Mouse (Mus musculus) heart, postnatal 10 days (tissue): ENCODE results near the gene Tmtc1. TPM values are rescaled to one million over a fixed set of nuclear protein-coding genes. Genes with fewer than 3 reads are reported as not detected.

Experiments used
- DNase-seq, 2 experiments: peaks; one replicate each; pipeline ENCODE4 v3.0.0; 2021
- intact Hi-C: fragments of 180-260 bp; cut with DNase I; formaldehyde crosslinking; loops from one replicate; pipeline ENCODE4 v1.15.1; 2025
- total RNA-seq, 2 experiments: library from RNA; stranded (reverse); gene quantifications; 2 replicates each; pipeline ENCODE4 v1.2.3; 2021

Gene Tmtc1
- total RNA-seq, 2 experiments from 2014 or later: 22.5 to 29.0 TPM

DNA sequence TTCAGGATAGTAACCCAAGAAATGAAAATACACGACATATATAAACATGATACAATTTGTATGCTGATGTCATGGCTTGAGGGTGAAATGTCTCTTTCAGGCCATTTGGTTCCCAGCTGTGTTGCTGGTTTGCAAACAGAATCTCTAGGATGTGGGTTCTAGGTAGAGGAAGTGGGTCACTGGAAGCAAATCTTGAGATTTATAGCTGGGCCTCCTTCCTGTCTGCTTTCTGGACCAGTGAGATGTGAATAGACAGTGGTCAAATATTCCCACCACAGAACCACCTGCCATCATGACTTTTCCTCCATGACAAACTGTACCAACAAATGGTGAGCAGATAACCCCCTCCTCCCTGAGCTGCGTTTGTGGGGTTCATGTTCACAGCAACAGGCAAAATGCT lies 186.4 kb downstream of the Tmtc1 start:
- no peak for DNase-seq
- intact Hi-C loops: no loop called here

DNA sequence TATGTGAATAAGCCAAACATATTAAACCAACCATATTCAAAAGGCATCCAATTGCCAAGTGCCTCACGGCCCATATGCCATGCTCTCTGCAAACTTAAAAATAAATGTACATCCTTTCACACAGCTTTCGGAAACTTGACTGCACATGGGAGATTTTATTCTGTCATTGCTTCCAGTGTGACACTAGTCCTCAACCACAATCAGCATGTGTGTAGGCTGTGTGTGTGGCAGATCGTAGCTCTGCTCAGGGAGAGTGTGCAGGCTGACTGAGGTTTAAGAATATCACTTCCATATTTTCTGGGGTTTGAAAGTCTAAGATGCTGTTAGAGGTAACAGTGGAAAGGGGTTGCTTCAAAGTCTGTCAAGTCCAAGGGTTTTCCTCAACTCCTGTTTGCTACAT lies 188.1 kb downstream of the Tmtc1 start:
- intact Hi-C loops: no loop called here

DNA sequence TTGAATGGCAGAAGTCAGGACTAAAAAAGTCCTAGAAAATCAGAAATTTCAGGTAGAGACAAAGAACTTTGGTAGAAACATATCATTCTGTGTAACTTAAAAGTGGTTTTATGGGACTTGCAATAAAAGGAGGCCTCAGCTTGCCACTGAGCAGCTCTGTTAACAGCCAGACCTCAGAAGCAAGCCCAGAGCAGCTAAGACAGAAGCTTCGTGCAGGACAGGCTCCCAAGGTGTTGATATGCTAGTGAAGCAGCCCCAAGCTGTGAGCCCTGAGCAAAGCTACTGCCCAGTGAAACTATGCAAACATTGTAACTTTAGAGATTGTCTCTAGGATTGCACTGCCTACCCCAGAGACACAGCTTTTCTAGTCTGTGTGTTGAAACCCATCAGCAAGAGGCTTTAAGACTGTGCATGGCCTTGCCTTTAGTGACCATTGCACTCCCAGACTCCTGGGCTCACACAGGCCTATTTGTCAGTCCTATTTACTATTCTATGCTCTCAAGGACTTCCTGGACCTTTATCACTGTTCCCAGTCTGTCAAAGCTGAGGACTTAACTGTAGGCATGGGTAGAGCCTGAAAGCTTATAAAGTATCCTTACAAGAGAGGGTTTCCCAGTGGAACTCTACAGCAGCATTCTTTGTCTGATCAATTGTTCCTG lies 188.7 kb downstream of the Tmtc1 start:
- DNase-seq: no peak
- intact Hi-C loops: no loop called here

More for the DNA sequence above, 188.1 kb downstream of the Tmtc1 start:
- DNase-seq: no peak

DNA sequence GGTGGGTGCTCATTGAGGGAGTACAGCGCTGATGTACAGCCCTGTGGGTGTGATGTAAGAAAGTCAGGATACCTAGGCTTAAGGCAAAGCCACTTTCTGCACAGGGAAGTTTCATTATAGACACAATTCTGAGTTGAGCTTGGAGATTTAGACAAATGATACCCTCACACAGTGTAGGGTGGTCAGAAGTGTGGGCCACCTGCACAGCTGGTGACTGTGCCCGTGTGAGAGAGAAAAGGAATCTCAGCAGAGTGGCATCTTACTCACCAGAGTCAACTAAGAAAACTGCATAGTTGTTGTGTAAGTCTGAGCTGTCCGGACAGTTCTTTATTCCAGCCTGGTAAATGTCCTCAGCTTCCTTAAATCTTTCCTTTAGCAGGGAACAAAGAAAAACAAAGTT lies 195.0 kb downstream of the Tmtc1 start:
- intact Hi-C loops: loop anchor here (2.0 to 5.0 kb wide), 2 partner anchors 440 to 663 kb away; no protein-coding TSS in a partner anchor
- no peak for DNase-seq

DNA sequence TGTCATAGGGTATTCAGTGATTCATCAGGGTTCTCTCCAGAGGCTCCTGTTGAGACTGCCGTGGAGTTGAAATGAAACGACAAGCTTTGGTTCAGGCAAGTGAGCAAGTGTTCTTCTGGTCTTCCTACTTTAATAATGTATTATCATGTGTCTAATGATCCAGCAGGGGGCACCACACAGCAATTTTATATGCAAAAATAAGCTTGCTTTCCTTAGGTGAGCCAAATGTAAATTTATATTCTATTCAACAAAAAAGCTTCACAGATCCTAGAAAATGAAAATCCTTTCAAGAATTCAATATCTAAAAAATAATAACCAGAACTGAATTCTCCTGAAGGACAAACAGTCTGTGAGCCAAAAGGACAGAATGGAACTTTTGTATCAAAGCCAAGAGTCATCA lies 195.6 kb downstream of the Tmtc1 start:
- intact Hi-C loops: loop anchor here (2.0 to 5.0 kb wide), 2 partner anchors 440 to 664 kb away; no protein-coding TSS in a partner anchor
- DNase-seq: peak; percentile 61 to 74

DNA sequence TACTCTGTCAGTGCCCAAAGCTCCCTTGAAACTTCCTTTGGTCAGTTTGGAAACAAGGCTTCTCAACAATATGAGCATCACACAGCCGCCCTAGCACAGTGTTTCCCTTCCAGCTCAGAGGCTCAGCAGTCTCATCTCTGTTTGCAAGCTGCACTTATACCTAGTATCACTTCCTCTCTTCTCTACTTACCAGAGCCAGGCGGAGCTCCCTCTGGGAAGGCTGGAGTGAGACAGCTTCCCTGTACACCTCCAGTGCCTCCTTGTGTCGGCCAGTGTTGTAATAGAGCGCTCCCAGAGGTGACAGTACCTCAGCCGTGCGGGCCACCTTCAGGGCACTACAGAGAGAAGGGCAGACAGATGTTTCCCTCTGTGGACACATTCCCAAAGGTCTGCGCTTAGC lies 197.6 kb downstream of the Tmtc1 start:
- DNase-seq: no peak

DNA sequence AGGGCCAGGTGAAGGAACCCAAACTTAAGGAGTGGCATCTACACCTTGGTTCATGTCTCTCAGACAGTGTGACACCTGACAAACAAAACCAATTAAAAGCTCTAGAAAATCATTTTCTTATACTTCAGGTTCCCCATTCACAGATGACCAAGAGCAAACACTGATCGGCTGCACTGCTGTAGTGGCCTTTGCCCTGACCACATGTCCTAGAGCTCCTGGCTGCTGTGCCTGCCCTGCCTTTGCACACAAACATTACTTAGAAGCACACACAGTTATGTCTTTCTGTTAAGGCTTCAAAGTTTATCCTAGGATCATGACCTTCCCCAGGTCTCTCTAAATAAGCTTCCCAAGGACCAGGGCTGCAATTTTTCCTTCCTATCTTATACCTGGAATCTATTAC lies 199.4 kb downstream of the Tmtc1 start:
- DNase-seq: no peak
- intact Hi-C loops: loop anchor here (2.0 to 5.0 kb wide), 2 partner anchors 508 to 667 kb away; no protein-coding TSS in a partner anchor

More for the DNA sequence above, 197.6 kb downstream of the Tmtc1 start:
- intact Hi-C loops: loop anchor here (5.0 kb wide), 1 partner anchor 666 kb away; no protein-coding TSS in a partner anchor

DNA sequence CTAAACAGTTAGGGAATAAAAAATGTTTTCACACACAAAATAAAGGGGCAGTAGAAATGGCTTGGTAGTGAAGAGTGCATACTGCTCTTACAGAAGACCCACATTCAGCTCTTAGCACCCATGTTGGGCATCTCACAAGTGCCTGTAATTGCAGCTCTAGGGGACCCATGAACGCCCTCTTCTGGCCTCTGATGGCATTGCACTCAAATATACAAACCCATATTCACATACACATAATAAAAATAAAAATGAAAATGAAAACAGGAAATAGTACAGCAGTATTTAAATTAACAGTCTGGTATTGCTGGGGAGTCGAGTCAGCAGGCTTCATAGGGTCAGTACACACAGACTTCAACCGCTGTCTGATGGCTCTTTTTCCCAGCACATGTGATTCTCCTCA lies 201.9 kb downstream of the Tmtc1 start:
- no peak for DNase-seq
- intact Hi-C loops: no loop called here

DNA sequence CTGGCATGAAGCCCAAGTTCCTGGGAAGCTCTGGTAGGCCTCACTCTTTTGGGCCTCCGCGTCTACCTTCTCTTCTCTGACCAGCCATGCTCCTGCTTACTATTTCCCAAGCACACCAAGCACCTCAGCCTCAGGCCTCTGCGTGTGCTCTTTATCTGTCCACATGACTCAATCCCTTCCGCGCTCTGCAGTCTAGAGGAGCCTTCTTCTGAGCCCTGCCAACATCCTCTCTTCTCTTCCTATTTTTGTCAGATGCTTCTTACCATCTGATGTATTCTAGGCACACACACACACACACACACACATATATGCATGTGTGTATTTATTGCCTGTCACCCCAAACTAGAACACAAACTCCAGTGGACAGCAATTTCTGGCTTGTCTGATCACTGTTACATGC lies 202.5 kb downstream of the Tmtc1 start:
- DNase-seq: no peak
- intact Hi-C loops: no loop called here

DNA sequence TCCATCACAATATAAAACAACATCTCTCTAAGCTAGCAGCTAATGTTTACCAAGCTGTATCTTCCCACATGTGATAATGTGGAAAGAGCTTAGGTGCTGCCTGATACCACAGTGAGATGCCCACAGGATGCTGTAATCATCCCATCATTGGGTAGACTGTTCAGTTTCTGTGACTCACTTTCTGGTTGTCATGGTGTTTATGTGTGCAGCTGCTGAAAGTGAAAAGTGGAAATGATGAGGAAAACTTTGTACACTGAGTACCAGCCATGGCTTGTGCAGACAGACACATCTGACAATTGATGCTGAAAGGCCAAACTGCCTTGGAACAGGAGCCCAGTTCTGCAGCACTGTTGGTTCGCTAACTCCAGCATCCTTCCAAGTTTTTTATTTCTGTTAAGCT lies 204.9 kb downstream of the Tmtc1 start:
- intact Hi-C loops: no loop called here
- no peak for DNase-seq

DNA sequence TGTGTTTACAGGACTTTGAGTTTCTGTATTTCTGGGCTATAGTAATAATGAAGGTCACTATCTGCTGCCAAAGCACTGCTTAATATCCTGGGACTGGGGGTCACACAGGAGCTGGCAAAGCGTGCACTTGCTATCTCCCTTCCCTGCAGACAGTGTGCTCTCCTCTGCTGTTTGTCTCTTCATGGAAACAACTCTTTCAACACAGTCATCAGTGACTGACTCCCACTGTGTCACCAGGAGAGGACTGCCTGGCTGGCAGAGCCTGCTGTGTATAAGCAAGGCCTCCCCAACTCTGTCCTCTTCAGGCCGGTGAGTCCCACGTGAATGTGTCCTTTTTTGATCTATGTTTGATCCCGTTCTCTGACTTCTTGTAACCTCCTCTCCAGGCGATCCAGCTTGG lies 206.7 kb downstream of the Tmtc1 start:
- peak in 1 of 2 experiments; percentile 15 for DNase-seq
- intact Hi-C loops: no loop called here

DNA sequence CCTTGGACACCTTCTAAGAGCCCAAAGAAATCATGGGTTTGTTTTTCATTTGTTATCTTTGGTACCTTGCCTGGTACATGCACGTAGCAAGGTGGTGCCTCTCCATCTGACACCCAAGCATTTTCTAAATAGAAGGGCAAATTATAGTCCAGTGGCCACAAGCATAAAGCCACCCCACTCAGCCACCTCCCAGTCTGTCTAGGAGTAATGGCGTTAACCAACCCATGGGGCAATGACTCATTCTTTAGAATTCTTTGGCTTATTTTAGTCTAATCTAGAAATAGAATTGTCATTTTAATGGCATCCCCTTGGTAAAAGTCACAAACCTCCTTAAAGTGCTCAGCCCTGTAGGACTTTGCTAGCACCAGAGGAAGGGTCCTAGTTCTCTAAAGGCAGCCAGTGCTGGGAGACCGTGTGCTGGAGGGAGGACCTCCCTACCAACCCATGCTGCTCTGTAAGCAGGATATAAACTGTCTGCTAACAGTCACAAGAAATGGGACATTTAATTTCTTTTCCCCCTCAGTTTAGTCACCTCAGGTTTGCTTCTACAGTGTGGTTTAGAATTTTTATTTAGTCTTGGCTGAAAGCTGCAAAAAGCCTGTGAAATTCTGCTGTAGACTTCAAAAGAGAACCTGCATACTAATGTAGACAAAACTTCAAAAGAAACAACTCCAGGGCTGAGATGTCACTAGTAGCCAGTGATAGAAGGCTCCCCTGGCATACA lies 209.9 kb downstream of the Tmtc1 start:
- DNase-seq: no peak
- intact Hi-C loops: loop anchor here (5.0 kb wide), 1 partner anchor 678 kb away; no protein-coding TSS in a partner anchor

DNA sequence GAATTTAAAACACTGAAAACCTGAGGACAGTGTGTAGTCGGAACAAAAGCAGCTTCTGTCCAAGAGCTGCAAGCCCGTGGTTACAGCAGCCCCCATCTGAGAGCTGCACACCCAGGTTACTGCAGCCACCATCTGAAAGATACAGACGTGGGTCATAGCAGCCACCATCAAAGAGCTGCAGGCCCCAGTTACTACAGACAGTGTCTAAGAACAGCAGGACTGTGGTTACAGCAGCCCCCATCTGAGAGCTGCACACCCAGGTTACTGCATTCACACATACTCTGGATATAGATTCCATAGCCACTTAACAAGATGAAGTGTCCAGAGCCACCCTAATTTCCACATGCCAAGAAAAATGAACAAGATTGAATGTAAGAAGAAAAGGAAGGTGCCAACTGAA lies 216.6 kb downstream of the Tmtc1 start:
- intact Hi-C loops: no loop called here

DNA sequence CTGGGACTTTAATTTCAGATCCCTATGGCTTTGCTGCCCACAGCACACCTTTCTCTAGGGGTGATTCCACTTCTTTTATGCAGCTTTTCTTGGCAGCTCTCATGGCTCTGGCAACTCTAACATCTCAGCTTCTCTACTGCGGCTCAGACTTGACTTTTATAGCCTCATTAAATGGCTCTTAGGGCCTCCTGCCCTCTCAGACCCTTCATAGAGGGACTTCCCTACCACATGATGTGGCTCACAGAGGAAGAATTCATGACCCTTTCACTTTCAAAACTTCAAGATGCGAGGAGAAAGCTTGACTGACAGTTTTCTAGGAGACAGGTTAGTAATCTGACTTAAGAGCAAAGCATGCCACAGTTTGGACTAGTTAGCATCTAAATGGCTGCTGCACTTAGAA lies 221.5 kb downstream of the Tmtc1 start:
- intact Hi-C loops: no loop called here

More for the DNA sequence above, 216.6 kb downstream of the Tmtc1 start:
- no peak for DNase-seq

DNA sequence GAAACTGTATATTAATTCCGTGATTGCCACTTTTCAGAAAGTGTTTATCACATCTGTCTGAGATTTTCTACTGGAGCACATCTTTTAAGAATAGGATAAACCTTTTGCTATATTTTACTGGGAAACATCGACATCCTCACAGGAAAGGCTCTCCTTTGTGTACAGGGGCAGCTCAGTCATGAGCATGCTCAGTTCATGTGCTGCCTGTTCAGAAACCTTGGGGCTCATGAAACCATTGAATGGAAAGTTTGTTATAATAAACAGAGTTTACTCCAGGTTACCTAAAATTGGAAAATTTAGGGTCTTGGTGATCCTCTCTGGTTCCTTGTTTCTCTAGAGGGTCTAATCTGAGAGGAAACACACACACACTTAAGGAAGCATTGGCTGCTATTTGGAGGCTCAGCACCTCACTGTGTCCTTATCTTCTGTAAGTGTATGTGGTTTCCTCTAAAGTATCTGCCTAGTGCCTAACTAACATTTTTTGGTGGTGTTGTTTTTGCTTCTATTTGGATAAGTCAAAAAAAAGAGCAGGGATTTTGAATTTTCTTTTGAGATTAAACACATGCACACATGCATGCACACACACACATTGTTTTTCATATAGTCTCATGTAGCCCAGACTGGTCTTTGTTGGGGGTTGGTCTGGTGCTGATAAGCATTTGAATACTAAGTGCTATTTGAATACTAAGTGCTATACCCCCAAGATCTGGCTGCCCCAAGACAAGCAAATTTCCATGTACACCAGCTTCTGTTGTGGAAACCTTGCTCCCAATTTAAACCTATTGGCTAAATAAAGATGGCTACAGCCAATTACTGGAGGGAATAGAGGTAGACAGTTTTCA lies 225.7 kb downstream of the Tmtc1 start:
- intact Hi-C loops: no loop called here
- DNase-seq: no peak

More for the DNA sequence above, 221.5 kb downstream of the Tmtc1 start:
- no peak for DNase-seq

DNA sequence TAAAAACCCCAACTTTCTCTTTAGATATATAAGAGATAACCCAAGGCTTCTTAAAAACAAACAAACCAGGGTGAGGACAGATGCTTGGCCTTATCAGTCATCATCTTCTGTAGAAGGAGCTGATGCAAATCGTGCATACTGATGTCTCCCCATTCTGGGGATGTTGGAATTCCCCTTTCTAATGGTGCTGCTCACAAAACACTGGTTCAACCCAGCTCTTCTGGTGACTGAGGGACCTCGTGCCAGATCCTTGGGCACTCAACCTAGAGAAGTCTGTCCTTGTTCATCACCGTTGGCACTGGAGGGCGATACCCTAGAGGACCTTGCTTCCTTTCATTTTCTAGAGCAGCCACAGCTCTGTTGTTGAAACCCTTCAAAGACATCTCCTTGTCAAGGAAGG lies 227.4 kb downstream of the Tmtc1 start:
- no peak for DNase-seq
- intact Hi-C loops: no loop called here

DNA sequence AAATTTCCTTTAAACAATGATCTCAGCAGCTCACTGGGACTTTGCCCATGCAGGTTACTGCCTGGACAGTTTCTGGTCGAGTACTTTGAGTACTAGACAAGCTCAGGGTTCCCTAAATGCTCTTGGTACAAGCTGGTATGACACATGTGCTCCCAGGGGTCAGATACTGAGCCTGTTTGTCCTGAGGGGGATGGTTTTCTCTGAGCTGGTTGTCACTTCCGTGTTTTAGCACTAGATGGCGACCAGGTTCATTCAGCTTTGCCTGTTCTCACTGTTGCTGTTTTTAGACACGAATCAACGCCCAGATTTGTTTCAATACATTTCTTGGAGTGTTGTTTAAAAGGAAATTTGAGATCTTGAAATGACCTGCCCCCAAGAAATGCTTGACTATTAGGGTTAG lies 229.4 kb downstream of the Tmtc1 start:
- intact Hi-C loops: loop anchor here (1.0 to 5.0 kb wide), 2 partner anchors 683 to 699 kb away; partner anchors contain the start of gene Caprin2
- peak; percentile 65 to 75 for DNase-seq

DNA sequence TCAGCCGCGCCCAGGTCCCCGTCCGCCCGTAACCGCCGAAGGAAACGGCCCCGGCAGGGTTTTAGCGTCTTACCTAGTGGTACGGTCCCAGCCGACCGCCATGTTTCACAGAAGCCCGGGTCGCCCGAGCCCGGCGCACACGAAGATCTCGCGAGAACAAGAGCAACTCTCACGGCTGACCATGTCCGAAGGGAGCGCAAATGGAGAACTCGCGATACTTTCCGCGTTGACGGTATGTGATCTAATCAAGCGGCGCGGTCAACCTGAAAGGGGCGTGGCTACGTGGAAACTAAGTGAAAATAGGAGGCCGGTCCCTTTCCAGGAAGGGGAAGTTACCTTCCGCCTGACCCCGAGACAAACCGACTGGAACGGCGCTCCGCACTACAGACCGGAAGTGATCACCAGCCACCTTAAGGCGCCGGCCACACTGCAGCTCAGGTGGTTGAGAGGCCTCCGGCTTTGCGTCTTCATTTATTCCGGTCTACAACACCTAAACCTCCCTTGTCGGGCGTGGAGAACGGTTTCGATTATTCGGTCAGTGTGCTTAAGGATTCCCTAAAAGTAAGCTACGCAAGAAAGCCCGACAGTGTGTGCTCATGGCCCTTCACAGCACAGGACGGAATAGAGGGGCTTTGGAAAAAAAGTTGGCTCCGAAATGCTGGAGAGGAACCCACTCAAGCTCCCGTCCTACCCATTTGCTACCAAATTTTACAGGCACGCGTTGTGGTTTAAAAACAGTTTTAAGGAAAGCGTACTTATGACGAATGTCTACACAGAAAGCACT lies 232.1 kb downstream of the Tmtc1 start, which contains the start of gene Ergic2:
TSS of gene Ergic2 (minus strand) at position 478 of the 784 bp plus-strand sequence.
- intact Hi-C loops: loop anchor here (1.0 to 5.0 kb wide), 2 partner anchors 619 to 685 kb away; partner anchors contain the start of genes Caprin2 and Ipo8

DNA sequence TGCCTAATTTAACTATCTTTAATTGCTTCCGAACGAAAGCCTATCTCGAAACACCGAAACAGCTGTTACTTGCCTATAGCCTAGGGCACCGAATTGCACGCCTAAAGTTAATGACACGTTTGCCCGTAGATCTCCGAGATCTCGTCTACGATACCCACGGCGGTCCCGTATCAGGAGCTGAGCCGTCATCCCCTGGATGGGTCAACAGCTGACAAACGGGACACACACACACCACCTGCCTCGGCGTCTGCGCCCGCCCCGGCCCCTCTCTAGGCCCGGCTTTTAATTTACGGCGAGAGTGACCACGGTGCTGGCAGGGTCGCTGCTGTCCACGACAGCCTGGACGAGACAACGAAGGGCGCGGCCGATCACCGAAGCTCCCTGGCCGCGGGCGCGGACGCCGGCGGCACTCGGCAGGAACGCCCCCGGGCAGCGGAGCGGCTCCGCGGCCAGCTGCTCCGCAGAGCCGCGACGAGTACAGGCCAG lies 232.8 kb downstream of the Tmtc1 start:
- intact Hi-C loops: loop anchor here (5.0 kb wide), 1 partner anchor 686 kb away; the partner anchor contains the start of gene Caprin2
- no peak for DNase-seq

More for the DNA sequence above, 232.1 kb downstream of the Tmtc1 start, which contains the start of gene Ergic2:
- DNase-seq: peak; percentile 99

DNA sequence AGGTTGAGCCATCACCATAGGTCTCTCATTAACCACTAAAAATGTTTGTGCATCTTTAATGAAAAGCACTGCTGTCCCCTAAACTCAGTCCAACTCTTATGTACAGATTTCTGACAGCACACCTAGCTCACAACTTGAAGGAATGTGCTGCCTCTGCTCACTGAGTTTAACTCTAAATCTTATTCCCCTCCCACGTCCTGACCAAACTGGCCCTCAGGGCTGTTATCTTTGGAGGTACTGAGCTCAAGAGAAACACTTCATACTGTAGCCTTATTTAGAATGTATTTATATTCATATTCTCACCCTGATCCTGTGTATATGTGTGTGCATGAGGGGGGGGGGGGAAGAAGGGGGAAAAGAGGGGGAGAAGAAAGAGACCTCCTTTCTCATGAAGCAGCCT lies 236.7 kb downstream of the Tmtc1 start:
- no peak for DNase-seq
- intact Hi-C loops: no loop called here
